Mouse (Mus musculus) cerebellum, adult 18-20 months (tissue): ENCODE data around the gene Mief2.

Source experiments
- DNase-seq, 2 experiments: peaks; one replicate each; pipeline ENCODE4 v3.0.0; 2021

Mief2 gene

GRCm38 (mm10) chr11:60777801-60778370, 49.7 kb downstream of the Mief2 start:
- no peak for DNase-seq

GRCm38 (mm10) chr11:60779673-60780189, 51.5 kb downstream of the Mief2 start:
- no peak for DNase-seq
